8 mouse cellular contexts compared by ENCODE assay signal in the genomic region with DNA sequence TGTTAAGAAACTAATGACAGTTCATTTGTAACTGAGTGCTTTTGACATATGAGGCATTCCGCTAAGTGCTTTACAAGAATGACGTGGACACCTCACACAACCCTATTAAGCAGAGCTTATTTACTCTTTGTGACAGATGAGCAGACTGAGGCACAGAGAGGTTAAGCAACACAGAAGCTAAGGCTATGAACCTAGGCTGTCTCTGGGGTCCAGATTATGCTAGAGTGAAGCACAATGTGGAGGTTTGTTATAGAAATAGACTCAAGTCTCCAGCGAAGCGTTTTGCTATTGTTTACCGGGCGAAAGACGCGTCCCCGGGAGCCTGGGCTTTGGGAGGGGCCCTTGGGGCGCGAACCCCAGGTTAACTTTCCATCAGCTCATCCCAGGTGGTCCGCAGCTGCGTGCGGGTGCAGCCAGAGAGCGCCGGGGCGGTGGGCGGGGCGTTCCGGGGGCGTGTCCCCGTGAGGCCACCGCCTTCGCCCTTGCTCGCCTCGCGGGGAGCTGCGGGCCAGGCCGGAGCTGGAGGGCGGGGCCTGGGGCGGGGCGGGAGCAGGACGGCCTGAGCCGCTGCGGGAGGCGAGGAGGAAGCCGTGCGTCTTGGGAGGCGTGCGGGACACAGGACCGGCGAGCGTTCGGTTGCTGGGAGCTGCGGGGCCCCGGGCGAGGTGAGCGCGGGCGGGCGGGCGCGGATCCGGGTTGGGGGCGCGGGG. TPM values are rescaled to one million over a fixed set of nuclear protein-coding genes. Genes with fewer than 3 reads are reported as not detected.
DNase-seq lines count a peak whose midpoint lies in the region; ATAC-seq and TF ChIP-seq lines count a peak whose summit lies in the region.

A gene (plus strand): TSS at position 546 of the 710 bp plus-strand sequence.

- peak within 1 kb of the TSS; percentile 77 for H3K4me3 ChIP-seq in ES-Bruce4 (ENCODE audit: low read depth, low read length)
- H3K4me3 ChIP-seq in forebrain, embryonic 12.5 days (replicated peaks): peak within 1 kb of the TSS; percentile 60
- H3K4me3 ChIP-seq in layer of hippocampus, adult 2 months: peak within 1 kb of the TSS; percentile 69
- peak within 1 kb of the TSS; percentile 46 for H3K4me3 ChIP-seq in lung, adult 2 months (replicated peaks; ENCODE audit: extremely low read depth, low read depth, low read length)

- no peaks in the 10 kb centered on the region for H3K9me3 ChIP-seq in ES-Bruce4 (replicated peaks; ENCODE audit: control insufficient read depth, insufficient read depth, low read length, poor library complexity, severe bottlenecking)
- H3K9me3 ChIP-seq in forebrain, embryonic 12.5 days: no peaks in the 10 kb centered on the region

- intact Hi-C loops in heart, postnatal 25 days (cut with DNase I): no loop called here

- H3K4me1 ChIP-seq in ES-Bruce4 (ENCODE audit: control insufficient read depth, insufficient read depth, low read length): peaks cover 4% of the 10 kb centered on the region
- H3K4me1 ChIP-seq in forebrain, embryonic 12.5 days: peaks cover 41% of the 10 kb centered on the region
- peaks cover 5% of the 10 kb centered on the region for H3K4me1 ChIP-seq in lung, adult 2 months (ENCODE audit: control insufficient read depth, insufficient read depth, low read length)

- no peak for TF ChIP-seq EP300 in ES-Bruce4 (IDR thresholded peaks at IDR 0.05; ENCODE audit: insufficient read depth, low read depth, low read length)

- H3K4me2 ChIP-seq in forebrain, embryonic 12.5 days: peak within 1 kb of the TSS; percentile 97

- no peak for TF ChIP-seq CTCF in ES-Bruce4 (IDR thresholded peaks at IDR 0.05; ENCODE audit: low read depth, low read length)
- peak; percentile 20; the same call in 1 of the 2 replicates for TF ChIP-seq CTCF in layer of hippocampus, adult 2 months (conservative IDR thresholded peaks at IDR 0.05)
- no peak for TF ChIP-seq CTCF in lung, adult 2 months (IDR thresholded peaks at IDR 0.05; ENCODE audit: insufficient read depth, low read length)

- H3K9ac ChIP-seq in ES-Bruce4 (ENCODE audit: low read depth, poor library complexity, severe bottlenecking): peak within 1 kb of the TSS; percentile 90
- H3K9ac ChIP-seq in forebrain, embryonic 12.5 days: peak within 1 kb of the TSS; percentile 69

- H3K27me3 ChIP-seq in ES-Bruce4 (ENCODE audit: control insufficient read depth, insufficient read depth, low read length, poor library complexity, severe bottlenecking): no peaks in the 10 kb centered on the region
- peaks cover 25% of the 10 kb centered on the region for H3K27me3 ChIP-seq in forebrain, embryonic 12.5 days

- no peaks in the 10 kb centered on the region for H3K36me3 ChIP-seq in ES-Bruce4 (ENCODE audit: control insufficient read depth, insufficient read depth, low read length, poor library complexity, severe bottlenecking)
- H3K36me3 ChIP-seq in forebrain, embryonic 12.5 days (replicated peaks): no peaks in the 10 kb centered on the region

- 3% methylated on average over 51 of the region's 56 CpGs for WGBS in forebrain, embryonic 12.5 days
- 4% methylated on average over 50 of the region's 56 CpGs for WGBS in lung, adult 2 months

- peak; percentile 89 for ATAC-seq in forebrain, embryonic 12.5 days (ENCODE audit: low FRiP score)

- TF ChIP-seq POLR2A in ES-Bruce4 (IDR thresholded peaks at IDR 0.05; ENCODE audit: insufficient read depth, low read length): peak; percentile 31
- TF ChIP-seq POLR2A in lung, adult 2 months (IDR thresholded peaks at IDR 0.05; ENCODE audit: borderline replicate concordance, extremely low read depth, low read depth, low read length): peak; percentile 51; the same call in 1 of the 2 replicates

- H3K27ac ChIP-seq in ES-Bruce4 (ENCODE audit: insufficient read depth, low read length): no peak within 1 kb of the TSS
- H3K27ac ChIP-seq in forebrain, embryonic 12.5 days: peak within 1 kb of the TSS; percentile 56
- H3K27ac ChIP-seq in layer of hippocampus, adult 2 months: peak within 1 kb of the TSS; percentile 79

- peak; percentile 76 for DNase-seq in c-Kit-positive CD71-positive TER-119-positive erythroid progenitor cells, embryonic 14.5 days (ENCODE audit: low spot score)
- DNase-seq in heart, postnatal 25 days (ENCODE audit: low spot score): peak; percentile 67
- peak in 1 of 2 experiments; percentile 59 for DNase-seq in layer of hippocampus, adult 2 months (ENCODE audit: low spot score in 2 of 2)
- peak; percentile 71 for DNase-seq in lung, adult 2 months
- DNase-seq in ovary, adult 18-20 months (ENCODE audit: low spot score): peak; percentile 72
- DNase-seq in thymus, postnatal 0 days (ENCODE audit: low spot score): peak; percentile 91

RNA-seq across cellular contexts. Expression of the gene that starts here (rescaled TPM):
- 29.1 and 30.5 TPM in 2 replicates for polyA plus RNA-seq in ES-Bruce4 (2011; ENCODE audit: insufficient read depth, insufficient read length, low read depth, missing spikeins)
- 27.8 and 29.0 TPM in 2 replicates for polyA plus RNA-seq in forebrain, embryonic 12.5 days (2016; fragmentation: Nextera tagmentation; extraction: Ambion mirVana)
- 10 to 100 TPM; 11.6 to 12.5 TPM for total RNA-seq in heart, postnatal 25 days (2021)
- 10 to 100 TPM; 19.4 to 20.6 TPM for total RNA-seq in layer of hippocampus, adult 2 months (2021)
- 7.3 and 8.0 TPM in 2 replicates for polyA plus RNA-seq in lung, adult 2 months (2012; rRNA removed)
- polyA plus RNA-seq in thymus, postnatal 0 days (2015; fragmentation: Nextera tagmentation; extraction: Ambion mirVana): 28.8 and 35.7 TPM in 2 replicates
